9 mouse cellular contexts compared by ENCODE assay signal in genomic region chr17:88505275-88505723, GRCm38 (mm10). TPM values are rescaled to one million over a fixed set of nuclear protein-coding genes. Genes with fewer than 3 reads are reported as not detected.
A peak's percentile ranks its signal among the peaks of the same experiment; 100 is the strongest.
DNase-seq lines count a peak whose midpoint lies in the region; ATAC-seq and TF ChIP-seq lines count a peak whose summit lies in the region.
"Had no signal": no experiment of that assay in that cellular context is flagged by ENCODE, and none has a peak within 500 bp of the region (broad histone marks: within the 10 kb centered on the region; RNA-seq: fewer than 3 reads in every experiment).

No protein-coding gene starts in this region.

- H3K9ac ChIP-seq in lung, embryonic 16.5 days (ENCODE audit: low read length) = peak overlapping the region; percentile 39; the same call in 1 of the 2 replicates
- H3K9ac ChIP-seq in hindbrain, embryonic 14.5 days = no peak overlapping the region

- TF ChIP-seq POLR2A in olfactory bulb, adult 2 months (IDR thresholded peaks at IDR 0.05; ENCODE audit: insufficient read depth, low read depth, low read length) = no peak

- no peak overlapping the region for H3K4me2 ChIP-seq in lung, embryonic 16.5 days (ENCODE audit: low read depth, low read length)
- H3K4me2 ChIP-seq in hindbrain, embryonic 14.5 days (replicated peaks) = no peak overlapping the region

- no peaks in the 10 kb centered on the region for H3K9me3 ChIP-seq in lung, embryonic 16.5 days (ENCODE audit: control insufficient read depth, low read length)
- no peaks in the 10 kb centered on the region for H3K9me3 ChIP-seq in hindbrain, embryonic 14.5 days (ENCODE audit: control insufficient read depth, low read length)

- H3K27me3 ChIP-seq in lung, embryonic 16.5 days (ENCODE audit: control insufficient read depth, insufficient read depth, low read depth, low read length) = no peaks in the 10 kb centered on the region
- H3K27me3 ChIP-seq in hindbrain, embryonic 14.5 days (ENCODE audit: control insufficient read depth, insufficient read depth, low read length) = no peaks in the 10 kb centered on the region

- no peak for ATAC-seq in lung, embryonic 16.5 days (ENCODE audit: low read depth)
- peak; percentile 72 for ATAC-seq in hindbrain, embryonic 14.5 days (ENCODE audit: low FRiP score)

- no peak overlapping the region for H3K4me3 ChIP-seq in lung, embryonic 16.5 days (ENCODE audit: low read length)
- no peak overlapping the region for H3K4me3 ChIP-seq in hindbrain, embryonic 14.5 days (replicated peaks; ENCODE audit: low read length)
- H3K4me3 ChIP-seq in olfactory bulb, adult 2 months (ENCODE audit: insufficient read depth, low read depth, low read length) = no peak overlapping the region

- peaks cover 28% of the 10 kb centered on the region for H3K4me1 ChIP-seq in lung, embryonic 16.5 days (replicated peaks; ENCODE audit: control insufficient read depth, insufficient read depth, low read length)
- peaks cover 5% of the 10 kb centered on the region for H3K4me1 ChIP-seq in hindbrain, embryonic 14.5 days (replicated peaks; ENCODE audit: control insufficient read depth, insufficient read depth, low read length)
- H3K4me1 ChIP-seq in olfactory bulb, adult 2 months (ENCODE audit: control insufficient read depth, insufficient read depth, low read length) = peaks cover 14% of the 10 kb centered on the region

- H3K27ac ChIP-seq in lung, embryonic 16.5 days (ENCODE audit: low read length) = peak overlapping the region; percentile 71
- H3K27ac ChIP-seq in hindbrain, embryonic 14.5 days = no peak overlapping the region
- H3K27ac ChIP-seq in olfactory bulb, adult 2 months (ENCODE audit: insufficient read depth, low read depth, low read length) = peak overlapping the region; percentile 12; the same call in 1 of the 2 replicates

- no peaks in the 10 kb centered on the region for H3K36me3 ChIP-seq in lung, embryonic 16.5 days (ENCODE audit: control insufficient read depth, insufficient read depth, low read length)
- no peaks in the 10 kb centered on the region for H3K36me3 ChIP-seq in hindbrain, embryonic 14.5 days (replicated peaks; ENCODE audit: control insufficient read depth, insufficient read depth)

- TF ChIP-seq CTCF in olfactory bulb, adult 2 months (IDR thresholded peaks at IDR 0.05; ENCODE audit: insufficient read depth, low read depth, low read length) = no peak

- no peak for DNase-seq in lung, postnatal 10 days
- peak; percentile 94 for DNase-seq in cerebellum, adult 9-11 months
- no peak for DNase-seq in hindbrain, embryonic 14.5 days (ENCODE audit: low spot score)
- no peak for DNase-seq in urinary bladder, adult 2 months (ENCODE audit: low spot score)
- no peak for DNase-seq in T-cell, adult 2 months (ENCODE audit: low spot score)
- no peak for DNase-seq in B cell, adult 2 months
- DNase-seq: lung, adult 18-20 months had no signal

- 25% methylated on average over 10 of the region's 10 CpGs for WGBS in lung, embryonic 16.5 days
- WGBS in hindbrain, embryonic 14.5 days = 36% methylated on average over 10 of the region's 10 CpGs
- WGBS in olfactory bulb, adult 2 months = 44% methylated on average over 10 of the region's 10 CpGs

RNA-seq across cellular contexts. Expression of gene Ppp1r21, which starts 24.6 kb away (rescaled TPM):
- 23.1 and 24.7 TPM in 2 replicates for polyA plus RNA-seq in lung, embryonic 16.5 days (2015; fragmentation: Nextera tagmentation; extraction: Ambion mirVana)
- 47.8 and 48.6 TPM in 2 replicates for polyA plus RNA-seq in hindbrain, embryonic 14.5 days (2014; fragmentation: Nextera tagmentation; extraction: Ambion mirVana)
- polyA plus RNA-seq in olfactory bulb, adult 2 months (2012; ENCODE audit: insufficient read depth, insufficient read length, low replicate concordance, missing spikeins) = not detected in 2 replicates
- polyA plus RNA-seq in urinary bladder, adult 2 months (2012; rRNA removed) = 27.1 and 29.7 TPM in 2 replicates
